Mouse (Mus musculus) granulocyte monocyte progenitor cell, adult 5-6 weeks (primary cell): ENCODE results near the gene Robo3. TPM values are rescaled to one million over a fixed set of nuclear protein-coding genes. Genes with fewer than 3 reads are reported as not detected.

Experiments used
- ATAC-seq: replicated peaks from 2 replicates; pipeline ENCODE4 v1.8.0; 2016; ENCODE audit warnings: mild to moderate bottlenecking, moderate TSS enrichment, inconsistent platforms; ENCODE audit not compliant: poor library complexity, severe bottlenecking
- total RNA-seq, 2 experiments: library from RNA; stranded (forward) in 1 of 2; stranded (reverse) in 1 of 2; fragments of 200-712, 200-1000 nt in 1 of 2; fragments of >200 nt in 1 of 2; fragmentation: Nextera tagmentation in 1 of 2; gene quantifications; 2 replicates each; pipeline ENCODE4 v1.2.3; 2014 to 2017

Gene Robo3
- total RNA-seq, 2 experiments from 2014 or later, result 0.95 to 2.2 TPM

DNA sequence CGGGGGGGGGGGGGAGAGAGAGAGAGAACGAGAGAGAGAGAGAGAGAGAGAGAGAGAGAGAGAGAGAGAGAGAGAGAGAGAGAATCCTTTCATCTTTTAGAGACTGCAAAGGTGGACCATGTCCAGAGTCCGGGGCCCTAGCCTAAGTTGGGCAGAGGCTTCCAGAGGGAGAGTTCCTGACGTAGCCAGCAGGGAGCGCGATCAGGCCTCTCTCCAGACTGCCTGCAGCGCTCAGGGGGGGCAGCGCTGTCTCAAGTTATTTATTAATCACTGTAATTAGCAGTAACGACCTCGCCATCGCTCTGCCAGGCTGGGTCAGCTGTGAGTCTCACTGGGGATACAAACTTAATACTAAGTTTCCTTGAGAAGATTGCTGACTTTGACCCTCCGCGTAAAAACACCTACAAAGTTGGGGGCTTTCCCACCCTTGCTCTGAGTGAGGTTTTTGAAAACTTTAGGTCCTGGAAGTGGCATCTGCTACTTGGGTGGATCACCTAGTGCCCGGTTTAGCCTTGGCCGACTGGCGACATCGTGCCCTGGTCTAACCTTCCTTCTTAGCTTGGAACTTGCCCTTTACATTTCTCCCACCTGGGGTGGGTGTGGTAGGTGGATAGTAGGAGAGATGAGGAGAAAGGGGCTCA is 900 bp downstream of the Robo3 start:
- peak; percentile 57 for ATAC-seq

DNA sequence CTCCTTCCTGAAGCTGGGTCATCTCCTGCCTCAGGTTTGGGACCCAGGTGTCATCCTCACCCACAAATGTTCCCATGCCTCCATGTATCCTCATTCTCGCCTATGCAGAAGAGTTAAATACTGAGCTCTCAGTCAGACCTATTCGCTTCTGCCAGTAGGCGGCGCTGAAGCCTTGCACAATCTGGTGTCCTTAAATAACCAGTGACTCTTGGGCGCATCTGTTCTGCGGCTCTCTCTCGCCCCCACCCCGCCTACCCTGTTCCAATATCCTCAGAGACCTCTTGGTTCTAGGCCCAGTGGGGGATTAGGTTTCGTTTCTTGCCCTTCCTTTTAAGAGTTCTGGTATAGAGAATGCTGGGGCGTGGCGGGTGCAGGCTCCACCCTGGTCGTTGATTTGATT is 2.5 kb downstream of the Robo3 start:
- ATAC-seq, result peak; percentile 82

DNA sequence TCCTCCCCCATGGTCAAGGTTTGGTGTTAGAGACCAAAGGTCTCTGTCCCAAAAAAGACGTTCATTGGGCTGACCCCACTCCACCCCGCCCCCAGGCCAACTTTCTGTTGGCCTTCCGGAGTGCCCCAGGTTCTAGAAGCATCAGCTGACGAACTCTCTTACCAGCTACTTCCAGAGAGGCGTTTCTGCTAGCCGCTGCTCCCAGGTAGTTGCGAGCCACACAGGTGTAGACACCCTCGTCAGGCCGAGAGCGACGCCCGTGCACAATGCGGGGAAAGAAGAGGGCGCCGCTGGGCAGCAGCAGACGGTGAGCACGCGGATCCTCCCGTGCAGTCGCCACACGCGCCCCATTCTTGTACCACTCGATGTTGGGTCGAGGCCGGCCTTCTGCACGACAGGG is 3.7 kb downstream of the Robo3 start:
- ATAC-seq, result no peak

DNA sequence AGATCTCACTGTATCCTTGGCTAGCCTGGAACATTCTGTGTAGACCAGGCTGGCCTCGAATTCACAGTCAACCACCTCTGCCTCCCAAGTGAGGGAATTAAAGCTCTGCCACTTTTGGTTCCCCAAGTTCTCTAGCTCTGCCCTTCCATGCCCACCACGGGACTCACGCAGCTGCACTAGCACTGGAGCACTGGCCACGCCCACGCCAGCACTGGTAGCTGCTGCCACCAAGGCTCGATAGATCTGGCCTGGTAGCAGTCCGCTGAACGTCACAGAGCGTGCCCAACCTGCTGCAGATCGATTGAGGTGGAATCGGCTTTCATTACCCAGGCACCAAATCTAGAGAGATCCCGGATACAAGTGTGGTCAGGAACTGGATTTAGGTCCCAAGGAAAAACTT is 11.8 kb downstream of the Robo3 start:
- peak; percentile 69 for ATAC-seq

DNA sequence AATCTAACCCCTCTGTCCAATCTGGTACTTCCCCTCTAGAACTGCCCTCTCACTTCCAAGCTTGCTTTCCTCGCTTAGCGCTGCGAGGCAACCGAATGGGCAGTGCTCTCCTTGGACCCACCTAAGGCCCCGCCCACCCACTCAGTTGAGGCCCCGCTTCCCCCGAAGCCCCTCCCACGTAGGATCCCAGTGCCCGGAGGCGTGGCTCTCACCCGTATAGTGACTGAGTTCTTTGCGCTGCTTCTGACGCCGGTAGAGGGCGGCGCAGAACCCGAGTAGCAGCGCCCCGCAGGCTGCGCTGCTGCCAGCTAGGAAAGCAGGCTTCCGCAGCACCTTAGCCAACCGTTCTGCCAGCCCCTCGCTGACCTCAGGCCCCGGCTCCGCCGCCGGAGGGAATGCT is 12.4 kb downstream of the Robo3 start:
- ATAC-seq, result peak; percentile 87

DNA sequence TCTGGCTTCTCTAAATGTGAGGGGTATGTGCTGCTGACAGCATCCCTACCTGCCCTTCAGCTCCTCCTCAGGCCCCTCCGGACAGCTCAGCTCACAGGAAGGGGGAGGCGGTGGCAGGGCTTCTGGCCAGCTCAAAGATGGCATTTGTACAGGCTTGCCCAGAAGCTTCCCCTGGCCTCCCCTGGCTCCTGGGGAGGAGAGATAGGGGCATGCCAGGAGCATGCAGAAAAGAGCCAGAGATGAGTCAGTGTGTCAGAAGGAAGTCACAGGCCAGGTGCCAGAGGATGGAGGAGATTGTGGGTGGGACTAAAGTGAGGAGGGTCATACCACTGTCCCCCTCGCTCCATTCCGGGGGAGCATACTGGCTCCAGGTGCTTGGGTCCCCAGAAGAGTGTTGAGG is 14.3 kb downstream of the Robo3 start:
- ATAC-seq, result no peak

DNA sequence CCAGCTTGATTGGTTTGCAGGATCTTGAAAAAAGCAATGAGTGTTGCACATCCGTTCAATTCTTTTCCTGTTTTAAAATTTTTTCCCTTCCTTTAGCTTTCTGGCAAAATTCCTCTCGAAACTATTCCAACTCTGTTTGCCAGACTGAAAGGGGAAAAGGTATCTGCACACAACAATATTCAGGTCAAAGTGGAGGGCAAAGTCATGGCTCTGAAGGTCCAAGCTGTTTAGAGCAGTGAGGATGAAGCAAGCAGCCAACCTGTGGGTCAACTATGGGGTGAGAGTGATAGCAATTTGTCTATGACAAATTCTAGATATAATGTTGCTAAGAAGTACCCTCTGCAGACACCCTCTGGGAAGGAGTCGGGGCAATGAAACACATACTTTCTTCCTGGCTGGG is 18.4 kb downstream of the Robo3 start:
- no peak for ATAC-seq

DNA sequence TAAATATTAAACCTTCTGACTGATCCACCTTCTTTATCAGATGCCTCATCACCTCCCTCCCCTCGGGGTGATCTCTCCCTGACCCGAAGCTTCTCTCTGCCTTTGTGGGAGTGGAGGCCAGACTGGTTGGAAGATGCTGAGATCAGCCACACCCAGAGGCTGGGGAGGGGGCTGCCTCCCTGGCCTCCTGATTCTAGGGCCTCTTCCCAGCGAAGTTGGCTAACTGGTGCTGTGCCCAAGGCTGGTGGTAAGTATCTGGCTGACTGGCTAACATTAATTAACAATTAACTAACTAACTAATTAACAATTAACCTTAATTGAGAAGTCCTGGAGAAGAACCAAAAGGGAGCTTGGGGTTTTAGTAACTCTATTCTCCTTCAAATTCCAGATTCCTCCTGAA is 20.1 kb downstream of the Robo3 start:
- no peak for ATAC-seq

DNA sequence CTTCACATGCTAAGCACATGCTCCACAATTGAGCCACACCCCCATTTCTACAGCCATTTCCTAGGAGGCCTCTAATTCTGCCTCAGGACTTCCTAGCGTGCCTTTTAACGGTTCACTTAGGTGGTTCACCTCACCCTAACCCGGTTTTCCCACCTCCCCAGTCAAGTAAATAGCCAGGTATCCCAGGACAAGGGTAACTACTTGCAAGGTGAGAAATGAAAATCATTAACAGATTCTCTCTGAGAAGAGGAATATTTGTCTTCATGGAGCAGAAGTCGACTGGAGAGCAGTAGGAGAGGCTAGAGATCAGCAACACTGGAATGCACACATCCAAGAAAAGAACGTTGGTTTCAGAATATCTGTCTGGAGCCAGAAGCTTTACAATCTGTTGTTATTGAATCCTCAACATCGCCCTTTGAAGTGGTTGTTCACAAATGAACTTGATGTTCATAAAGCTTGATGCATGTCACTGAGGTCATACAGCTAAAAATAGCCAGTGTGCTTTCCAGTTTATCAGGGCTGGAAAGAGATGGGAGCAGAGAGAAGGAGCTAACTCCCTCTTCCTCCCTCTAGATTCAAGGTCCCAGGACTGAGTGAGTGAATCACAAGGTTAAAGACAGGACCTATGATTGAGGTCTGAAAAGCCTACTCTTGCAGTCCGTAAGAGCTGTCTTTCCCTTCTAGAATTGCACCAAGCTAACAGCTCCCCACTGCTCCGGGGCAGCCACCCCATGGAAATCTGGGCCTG is 23.2 kb downstream of the Robo3 start:
- ATAC-seq, result no peak

DNA sequence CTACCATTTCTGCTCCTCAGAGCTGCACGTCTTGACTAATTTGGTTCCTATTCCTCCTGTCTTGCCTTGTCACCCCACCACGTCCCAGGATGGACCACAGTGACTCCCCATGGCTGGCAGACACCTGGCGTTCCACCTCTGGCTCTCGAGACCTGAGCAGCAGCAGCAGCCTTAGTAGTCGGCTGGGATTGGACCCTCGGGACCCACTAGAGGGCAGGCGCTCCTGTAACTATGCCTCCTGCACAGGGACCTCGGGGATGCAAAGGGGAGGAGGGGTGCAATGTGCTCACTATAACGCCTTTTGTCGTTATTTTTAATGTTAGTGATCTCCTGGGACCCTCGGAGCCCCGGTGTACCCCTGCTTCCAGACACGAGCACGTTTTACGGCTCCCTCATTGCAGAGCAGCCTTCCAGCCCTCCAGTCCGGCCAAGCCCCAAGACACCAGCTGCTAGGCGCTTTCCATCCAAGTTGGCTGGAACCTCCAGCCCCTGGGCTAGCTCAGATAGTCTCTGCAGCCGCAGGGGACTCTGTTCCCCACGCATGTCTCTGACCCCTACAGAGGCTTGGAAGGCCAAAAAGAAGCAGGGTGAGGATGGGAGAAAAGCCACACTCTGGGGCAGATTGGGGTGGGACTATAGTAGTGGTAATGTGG is 25.1 kb downstream of the Robo3 start:
- ATAC-seq, result no peak

DNA sequence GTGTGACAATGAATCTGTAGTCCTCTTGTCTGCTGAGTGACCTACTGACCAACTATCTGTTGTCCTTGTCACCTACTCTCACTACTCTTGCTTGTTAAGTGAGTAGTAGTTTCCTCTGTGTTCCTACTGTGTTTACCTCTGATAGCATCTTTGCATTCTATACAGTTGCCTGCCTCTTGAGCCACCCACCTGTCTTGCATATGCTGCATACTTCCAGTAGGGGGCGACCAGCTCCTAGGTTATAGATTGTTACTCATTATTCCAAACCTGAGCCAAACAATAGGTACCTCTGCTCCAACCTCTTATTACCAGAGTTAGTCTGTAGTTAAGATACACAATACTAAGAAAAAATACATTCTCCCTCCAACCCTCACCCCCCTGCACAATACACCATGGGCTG is 26.7 kb downstream of the Robo3 start:
- peak; percentile 77 for ATAC-seq

DNA sequence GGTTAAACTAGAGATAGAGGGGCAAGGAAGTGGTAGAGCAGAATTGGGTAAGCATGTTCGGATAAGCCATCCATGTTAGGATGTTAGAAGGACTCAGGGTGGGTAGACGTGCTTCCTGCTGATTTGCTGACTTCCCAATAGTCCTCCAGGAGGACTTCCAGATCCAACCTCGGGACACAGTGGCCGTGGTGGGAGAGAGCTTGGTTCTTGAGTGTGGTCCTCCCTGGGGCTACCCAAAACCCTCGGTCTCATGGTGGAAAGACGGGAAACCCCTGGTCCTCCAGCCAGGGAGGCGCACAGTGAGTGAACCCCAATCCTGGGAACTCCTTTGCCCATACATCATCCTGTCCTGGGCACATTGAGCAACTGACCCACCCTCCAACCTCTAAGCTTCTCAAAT is 30.0 kb downstream of the Robo3 start:
- ATAC-seq, result no peak

DNA sequence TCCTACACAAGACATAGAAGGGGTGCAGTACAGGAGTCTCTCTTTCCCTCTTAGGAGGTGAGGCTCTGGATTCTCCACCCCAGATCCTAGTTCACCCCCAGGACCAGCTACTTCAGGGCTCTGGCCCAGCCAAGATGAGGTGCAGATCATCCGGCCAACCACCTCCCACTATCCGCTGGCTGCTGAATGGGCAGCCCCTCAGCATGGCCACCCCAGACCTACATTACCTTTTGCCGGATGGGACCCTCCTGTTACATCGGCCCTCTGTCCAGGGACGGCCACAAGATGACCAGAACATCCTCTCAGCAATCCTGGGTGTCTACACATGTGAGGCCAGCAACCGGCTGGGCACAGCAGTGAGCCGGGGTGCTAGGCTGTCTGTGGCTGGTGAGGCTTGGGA is 30.5 kb downstream of the Robo3 start:
- no peak for ATAC-seq

DNA sequence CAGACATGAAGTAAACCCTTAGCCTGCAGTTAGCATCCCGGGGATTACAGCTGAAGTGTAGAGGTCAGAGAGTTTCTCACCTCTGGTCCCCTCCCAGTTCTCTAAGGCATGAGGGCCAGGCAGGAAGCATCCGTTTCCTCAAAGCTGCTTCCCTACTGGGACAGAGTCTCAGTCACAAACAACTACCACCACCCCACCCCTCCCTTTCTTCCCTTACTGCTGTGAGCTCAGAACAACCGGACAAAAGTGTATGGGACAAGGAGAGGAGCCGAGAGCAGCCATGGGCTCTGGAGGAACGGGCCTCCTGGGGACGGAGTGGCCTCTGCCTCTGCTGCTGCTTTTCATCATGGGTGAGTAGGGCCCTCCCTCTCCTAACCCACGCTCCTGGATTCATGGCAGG is 31.2 kb downstream of the Robo3 start, which contains the start of gene Robo4:
TSS of gene Robo4 (plus strand) at position 96 of the 400 bp plus-strand sequence.
- peak; percentile 55 for ATAC-seq

DNA sequence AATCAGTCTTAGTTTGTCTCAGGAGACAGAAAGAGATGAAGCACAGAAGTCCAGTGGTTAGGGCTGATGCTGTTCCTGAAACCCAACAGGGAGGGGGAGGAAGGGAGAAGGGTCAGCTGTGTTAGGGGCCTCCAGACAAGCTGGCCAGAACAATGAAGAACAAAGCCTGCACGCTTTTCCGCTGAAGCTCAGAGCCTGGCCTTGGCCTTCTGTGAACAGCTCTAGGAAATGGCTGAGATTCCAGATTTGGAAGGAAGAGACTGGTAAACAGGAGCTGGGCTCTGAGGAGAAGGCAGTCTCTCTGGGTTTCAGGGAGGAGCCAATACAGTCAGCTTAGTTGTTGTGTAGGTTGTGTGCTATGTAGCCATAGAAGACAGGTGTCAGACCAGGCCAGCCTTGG is 32.5 kb downstream of the Robo3 start:
- no peak for ATAC-seq

DNA sequence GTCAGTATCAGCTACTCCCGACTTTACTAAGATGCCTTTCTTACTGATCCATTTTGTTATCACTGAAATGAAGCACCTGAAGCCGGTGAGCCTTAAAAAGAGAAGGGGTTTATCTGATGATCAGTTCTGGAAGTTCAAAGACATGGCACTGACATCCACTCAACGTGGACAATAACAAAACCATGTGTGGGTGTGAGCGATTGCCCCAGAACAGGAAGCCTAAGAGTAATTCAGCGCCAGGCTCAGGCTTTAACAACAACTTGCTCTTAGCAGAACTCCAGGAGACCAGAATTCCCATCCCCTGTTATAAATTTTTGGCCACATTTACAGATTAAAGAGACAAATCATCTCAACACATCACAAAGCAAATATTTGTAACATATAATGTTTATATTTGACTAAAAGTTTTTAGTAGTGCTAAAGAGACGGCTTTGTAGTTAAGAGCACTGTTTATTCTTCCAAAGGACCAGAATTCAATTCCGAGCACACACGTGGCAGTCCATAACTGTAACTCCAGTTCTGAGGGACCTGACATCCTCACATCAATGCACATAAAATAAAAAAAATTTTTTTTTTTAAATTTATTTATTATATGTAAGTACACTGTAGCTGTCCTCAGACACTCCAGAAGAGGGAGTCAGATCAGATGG is 39.4 kb downstream of the Robo3 start:
- no peak for ATAC-seq

DNA sequence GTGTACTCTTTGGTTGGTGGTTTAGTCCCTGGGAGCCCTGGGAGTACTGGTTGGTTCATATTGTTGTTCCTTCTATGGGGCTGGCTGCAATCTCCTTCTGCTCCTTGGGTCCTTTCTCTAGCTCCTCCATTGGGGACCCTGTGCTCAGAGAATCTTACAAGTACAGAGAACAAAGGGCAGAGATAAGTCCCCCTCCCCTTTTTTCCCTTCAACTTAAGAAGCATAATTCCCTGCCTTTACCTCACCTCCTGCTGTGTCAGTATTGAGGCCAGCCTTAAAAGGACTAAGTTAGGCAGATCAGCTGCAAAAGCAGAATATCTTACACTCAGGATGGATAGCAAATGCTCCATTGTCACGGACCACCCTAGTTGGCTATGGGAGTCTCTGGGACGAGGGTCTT is 41.0 kb downstream of the Robo3 start:
- no peak for ATAC-seq

DNA sequence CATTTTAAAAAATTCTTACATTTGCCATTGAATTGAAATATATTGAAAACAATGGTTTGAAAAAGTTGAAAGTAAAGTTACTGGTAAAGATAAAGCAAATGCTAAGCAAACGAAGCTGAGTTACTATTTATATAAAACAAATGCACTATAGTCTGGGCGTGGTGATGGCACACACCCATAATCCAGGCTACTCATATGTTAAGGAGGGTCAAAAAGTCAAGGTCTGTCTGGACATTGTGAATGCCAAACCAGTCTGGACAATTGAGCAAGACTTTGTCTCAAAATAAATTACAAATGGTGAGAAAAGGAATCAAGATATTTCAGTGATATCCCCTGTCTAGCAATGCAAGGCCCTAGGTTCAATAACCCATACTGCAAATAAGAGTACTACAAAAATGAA is 42.2 kb downstream of the Robo3 start:
- no peak for ATAC-seq

DNA sequence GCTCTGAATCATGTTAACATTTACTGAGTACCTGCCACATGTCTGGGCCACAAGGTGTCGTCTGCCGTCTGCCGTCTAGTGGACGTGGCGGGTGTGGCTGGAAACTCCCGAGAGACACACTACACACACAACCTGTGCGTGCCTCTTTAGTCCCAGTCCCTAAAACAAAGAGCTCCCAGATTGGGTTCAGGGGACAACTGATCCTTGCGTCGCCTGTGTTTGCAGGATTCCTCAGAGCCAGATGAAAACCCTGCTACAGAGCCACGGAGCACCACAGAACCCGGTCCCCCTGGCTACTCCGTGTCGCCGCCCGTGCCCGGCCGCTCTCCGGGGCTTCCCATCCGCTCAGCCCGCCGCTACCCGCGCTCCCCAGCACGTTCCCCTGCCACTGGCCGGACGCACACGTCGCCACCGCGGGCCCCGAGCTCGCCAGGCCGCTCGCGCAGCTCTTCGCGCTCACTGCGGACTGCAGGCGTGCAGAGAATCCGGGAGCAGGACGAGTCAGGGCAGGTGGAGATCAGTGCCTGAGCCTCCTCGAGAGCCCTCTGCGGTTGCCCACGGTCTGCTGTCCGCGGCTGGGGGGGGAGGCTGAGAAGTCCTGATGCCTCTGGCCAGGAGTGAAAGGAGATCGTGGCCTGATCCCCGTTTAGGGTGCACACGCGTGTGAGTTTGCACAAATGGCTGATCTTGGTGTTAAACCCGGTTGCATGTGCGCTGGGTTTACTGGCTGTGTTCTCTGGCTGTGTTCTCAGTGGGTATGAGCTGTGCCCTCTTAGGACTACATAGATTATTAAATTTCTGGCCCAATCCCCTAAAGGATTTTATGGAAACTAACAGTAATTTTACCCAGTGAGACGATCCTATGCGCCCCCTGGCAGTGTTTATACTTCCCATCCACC is 48.5 kb downstream of the Robo3 start:
- ATAC-seq, result peak; percentile 78

DNA sequence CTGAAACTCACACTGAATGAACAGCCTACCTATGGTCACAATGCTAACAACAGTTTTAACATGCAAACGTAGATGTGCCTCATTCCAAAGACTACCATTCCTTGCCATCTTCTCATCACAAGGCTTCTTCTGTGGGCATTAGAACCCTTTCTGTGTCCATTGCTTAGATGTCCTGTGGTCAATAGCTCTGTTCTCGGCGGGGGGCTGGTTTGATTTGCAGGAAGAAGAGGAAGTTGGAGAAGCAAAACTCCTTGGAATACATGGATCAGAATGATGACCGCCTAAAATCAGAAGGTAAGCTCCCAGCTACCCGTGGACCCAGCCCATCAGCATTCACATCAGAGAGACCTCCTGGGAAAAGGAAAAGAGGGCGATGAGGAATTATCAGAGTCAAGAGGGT is 49.9 kb downstream of the Robo3 start:
- no peak for ATAC-seq
